Mouse (Mus musculus) adrenal gland, adult (tissue): Measurements from ENCODE around the gene Pck2.

ENCODE experiments used
- DNase-seq, 2 experiments: peaks; one replicate each; pipeline ENCODE4 v3.0.0; 2022 to 2023; ENCODE audit warnings: low spot score in 1 of 2; ENCODE audit not compliant: inconsistent age in 2 of 2

Pck2 gene

DNA sequence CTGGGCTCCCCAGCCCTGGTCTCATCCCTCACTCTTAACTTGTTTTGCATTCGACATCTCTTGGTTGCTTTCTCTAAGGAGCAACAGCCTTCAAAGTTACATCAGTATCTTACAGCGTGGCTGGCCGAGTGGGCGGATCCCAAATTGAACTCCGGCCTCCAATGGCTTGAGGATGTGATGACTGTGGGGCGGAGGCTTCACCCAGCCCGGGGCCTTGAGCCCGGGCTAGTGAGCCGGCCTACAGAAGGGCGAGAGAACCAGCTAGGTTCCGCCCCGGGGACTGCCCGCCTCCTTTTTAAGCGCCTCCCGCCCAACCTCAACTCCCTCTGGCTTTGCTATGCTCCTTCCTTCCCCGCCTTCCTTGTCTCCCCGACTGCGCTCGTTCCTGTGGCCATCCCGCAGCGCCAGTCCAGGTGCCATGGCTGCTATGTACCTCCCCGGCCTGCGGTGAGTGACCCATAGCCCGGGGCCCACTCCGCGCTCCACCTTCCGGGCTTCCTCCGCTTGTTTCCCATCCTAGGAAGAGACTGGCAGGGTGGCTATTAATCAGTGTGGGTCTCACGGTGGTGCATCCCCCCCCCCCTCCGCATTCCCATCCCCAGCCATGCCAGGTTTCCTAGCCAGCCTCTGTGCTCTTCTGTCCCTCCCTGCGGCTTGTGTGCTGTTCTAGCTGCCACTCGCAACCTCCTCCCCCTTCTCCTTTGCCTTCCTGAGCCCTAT is at the start of gene Pck2:
Pck2 (plus strand) TSS at position 200 of the 720 bp plus-strand sequence.
- DNase-seq = peak; percentile 94 to 97

DNA sequence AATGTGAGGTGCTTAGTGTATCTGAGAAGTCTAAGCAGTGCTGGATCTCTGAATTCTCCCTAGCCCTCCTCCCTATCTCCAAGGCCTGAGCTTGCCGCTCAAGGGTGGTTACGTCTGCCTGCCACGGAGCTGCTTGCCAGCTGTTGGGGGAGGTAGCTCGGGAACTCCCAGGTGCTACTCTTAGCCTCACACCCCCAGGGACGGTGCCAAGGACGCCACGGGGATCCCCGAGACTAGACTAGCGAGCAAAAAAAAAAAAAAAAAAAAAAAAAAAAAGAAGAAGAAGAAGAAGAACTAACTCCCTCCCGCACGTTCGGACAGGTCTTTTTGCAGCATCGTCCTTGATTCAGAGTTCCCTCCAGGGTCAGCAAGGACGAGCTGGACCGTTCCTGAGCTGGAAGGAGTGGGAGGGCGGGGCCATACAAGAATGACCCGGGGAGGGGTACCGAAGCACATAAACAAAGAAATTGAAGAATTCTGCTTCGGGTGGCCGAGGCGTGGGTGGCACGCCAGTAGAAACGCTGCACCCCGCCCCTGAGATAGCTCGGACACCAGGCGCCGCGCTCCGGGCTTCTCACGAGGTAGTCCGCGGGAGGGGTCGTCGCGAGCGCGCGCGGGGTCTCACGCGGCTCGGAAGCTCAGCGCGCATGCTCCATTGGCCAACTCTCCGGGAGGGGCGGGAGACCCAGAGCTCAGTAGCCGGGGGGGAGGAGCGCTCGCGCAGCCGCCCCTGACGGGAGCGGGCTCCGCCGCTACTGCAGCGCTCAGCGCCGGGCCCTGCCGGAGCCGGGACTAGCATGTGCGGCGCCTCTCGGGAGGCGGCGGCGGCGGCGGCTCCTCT is 49.5 kb upstream of the Pck2 start, which contains the start of gene Carmil3:
Carmil3 (plus strand) TSS at position 291 of the 841 bp plus-strand sequence.
- DNase-seq = peak; percentile 77 to 87

- peak; percentile 67 to 84 for DNase-seq
Measured at GRCm38 (mm10) chr14:55491291-55491833, 48.7 kb upstream of the Pck2 start.

DNA sequence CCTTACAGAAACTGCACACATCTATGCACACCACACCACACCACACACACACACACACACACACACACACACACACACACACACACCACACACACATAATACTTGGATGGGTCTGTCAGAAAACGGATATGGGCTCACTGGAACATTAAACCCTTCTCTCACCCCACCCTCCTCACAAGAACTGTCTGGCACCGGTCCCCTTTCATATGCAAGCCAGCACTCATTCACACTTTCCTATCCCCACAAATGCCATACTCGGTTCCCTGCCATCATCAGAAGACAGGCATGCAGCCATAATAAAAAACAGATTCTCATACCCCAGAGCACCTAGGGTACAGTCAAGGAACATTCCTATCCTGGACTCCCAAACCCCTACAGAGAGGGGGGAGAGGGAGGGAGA is 48.0 kb upstream of the Pck2 start:
- DNase-seq = no peak

DNA sequence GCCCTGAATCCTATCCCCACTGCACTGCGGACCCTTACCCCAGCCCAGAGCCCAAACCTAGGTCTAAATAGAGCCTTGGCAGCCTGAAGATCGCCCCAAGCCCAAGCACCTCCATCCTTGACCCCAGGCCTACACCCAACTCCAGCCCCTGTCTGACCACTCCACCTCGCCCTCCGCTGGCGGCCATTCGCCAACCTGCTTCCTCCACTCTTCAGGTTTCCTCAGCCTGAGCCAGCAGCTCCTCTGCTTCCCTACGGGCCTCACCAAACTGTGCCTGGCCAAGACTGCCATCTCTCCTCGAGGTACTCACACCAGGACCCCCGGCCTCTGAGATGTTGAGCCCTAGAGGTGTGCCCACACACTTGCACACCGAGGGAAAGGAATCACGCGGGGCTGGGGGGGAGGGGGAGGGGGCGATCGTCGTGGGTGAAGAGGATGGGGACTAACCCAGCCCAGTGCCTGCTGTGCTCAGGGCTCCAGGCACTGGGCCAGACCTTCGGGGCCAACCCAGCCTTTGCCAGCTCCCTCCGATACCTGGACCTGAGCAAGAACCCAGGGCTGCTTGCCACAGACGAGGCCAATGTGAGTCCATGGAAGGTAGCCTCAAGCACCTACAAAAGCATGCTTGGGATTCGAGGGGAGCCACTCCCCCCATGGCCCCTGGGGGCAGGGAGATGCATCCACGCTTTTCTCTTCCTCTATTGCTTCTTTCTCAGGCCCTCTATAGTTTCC is 44.4 kb upstream of the Pck2 start:
- no peak for DNase-seq

DNA sequence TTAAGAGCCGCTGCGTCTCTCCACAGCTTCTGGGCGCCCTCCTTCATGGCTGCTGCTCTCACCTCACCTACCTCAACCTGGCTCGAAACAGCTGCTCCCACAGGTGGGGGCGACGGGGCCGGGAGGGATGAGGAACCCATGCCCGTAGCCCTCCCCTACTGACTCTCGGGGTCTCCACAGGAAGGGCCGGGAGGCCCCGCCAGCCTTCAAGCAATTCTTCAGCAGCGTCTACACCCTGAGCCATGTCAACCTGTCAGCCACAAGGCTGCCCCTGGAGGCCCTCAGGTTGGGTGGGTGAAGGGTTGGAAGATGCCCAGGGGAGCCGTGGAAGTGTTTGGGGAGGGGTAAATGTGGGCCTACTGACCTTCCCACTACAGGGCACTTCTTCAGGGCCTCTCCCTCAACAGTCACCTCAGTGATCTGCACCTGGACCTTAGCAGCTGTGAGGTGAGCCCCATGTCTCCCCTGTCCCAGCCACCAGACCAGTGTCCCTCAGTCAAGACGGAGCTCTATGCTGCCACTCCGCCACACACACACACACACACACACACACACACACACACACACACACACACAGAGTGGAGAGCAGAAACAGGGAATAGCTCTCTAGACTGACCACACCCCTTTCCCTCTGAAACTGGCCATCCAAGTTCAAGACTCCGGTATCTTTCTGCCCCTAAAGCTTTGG is 43.2 kb upstream of the Pck2 start:
- no peak for DNase-seq

GRCm38 (mm10) chr14:55497449-55497821 is 42.6 kb upstream of the Pck2 start:
- DNase-seq = peak; percentile 82 to 95

DNA sequence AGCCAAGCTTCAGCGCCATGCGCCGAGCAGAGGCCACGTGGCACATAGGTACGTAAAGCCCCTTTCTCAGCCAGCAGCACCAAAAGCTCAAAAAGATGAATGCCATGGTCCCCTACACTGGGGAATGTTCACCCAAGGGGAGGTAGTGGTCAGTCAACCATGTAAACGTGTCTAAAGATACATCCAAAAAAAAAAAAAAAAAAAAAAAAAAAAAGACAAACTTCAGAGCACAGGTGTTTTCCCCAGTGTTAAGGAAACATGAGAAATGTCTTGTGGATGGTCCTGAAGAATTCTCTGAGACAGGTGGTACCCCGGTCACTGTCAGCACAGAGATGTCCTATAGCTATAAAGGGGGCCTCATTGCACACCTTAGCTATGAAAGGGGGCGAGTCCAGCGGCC is 34.5 kb upstream of the Pck2 start:
- no peak for DNase-seq

DNA sequence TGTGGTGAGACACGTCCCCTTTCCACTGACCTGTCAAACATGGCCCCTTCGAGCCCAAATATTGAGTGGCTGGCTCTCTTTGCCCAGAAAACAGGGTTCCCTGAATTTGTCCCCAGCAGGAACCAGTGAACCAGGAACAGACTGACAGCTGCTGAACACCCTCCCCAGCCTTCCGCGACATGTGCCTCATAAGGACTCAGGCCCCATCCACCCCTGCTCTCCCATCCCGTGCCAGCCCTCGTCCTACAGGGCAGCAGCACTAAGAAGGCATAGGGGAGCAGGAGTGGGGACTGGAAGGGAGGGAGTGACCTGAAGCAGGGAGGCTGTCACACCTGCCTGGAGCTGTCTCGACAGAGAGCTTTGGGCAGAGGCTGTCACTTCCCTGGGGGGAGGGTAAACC is 32.3 kb upstream of the Pck2 start:
- no peak for DNase-seq

- DNase-seq = no peak
Measured at GRCm38 (mm10) chr14:55509540-55509939, 30.5 kb upstream of the Pck2 start.

DNA sequence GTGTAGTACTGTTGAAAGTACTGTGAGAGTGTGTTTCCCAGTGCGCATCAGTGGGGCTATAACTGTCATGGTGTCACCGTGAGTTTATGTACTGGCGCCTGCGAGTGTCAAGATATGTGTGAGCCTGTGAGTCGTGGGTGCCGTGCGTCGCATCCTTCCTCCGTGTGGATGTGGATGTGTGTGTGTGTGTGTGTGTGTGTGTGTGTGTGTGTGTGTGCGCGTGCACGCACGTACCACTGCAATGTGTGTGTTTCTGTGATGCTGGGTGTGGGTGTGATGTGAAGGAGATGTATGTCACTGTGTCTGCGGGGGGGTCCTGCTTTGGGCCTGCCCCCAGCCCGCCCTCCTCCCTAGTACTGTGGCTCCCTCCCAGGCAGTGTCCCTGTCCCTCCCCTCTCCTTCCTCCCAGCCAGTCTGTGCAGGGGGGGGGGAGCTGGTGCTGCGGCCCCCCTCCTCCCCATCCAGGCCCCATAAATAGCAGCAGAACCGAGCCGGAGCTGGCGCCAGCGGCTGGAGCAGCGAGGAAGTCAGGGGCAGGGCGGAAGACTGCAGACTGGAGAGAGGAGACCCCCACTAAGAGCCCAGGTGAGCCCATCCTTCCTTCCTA is 29.8 kb upstream of the Pck2 start, which contains the start of gene Cpne6:
Cpne6 (plus strand) TSS at position 321 of the 607 bp plus-strand sequence.
- no peak for DNase-seq

DNA sequence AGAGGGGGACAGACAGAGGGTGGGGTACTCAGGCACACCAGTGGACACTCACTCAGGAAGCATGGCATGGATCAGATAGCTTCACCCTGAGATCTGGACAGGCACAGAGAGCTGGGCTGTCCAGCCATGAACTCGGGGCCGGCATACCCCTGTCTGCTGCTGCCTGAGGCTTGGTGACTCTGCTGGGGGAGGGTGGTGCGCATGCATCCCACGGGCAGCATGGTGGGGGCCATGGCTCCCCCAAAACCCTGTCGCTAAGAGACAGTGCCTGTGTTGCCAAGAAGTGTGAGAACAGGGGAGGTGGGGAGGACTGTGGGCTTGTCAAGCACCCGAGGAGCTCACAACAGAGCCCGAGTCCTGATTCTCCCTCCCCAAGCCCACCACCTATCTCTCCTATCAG is 29.0 kb upstream of the Pck2 start:
- DNase-seq = no peak

GRCm38 (mm10) chr14:55513927-55514326 is 26.1 kb upstream of the Pck2 start:
- DNase-seq = no peak

DNA sequence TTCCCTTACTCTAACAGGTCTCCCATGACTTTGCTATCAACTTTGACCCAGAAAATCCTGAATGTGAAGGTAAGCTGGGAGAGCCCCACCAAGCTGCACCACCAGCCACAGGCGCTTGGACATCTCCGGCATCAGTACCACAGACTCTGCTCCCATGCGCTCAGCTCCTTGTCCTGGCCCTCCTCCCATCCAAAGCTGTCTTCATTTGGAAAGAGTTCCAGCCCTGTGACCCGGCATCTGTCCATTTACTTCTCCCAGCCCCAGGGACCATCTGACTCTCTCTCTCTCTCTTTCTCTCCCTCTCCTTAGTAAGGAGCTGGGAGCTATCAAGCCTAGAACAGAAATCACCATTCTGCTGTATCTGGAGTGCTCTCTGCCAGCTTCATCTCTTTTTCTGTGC is 24.2 kb upstream of the Pck2 start:
- DNase-seq = no peak

GRCm38 (mm10) chr14:55518897-55519296 is 21.2 kb upstream of the Pck2 start:
- DNase-seq = no peak

DNA sequence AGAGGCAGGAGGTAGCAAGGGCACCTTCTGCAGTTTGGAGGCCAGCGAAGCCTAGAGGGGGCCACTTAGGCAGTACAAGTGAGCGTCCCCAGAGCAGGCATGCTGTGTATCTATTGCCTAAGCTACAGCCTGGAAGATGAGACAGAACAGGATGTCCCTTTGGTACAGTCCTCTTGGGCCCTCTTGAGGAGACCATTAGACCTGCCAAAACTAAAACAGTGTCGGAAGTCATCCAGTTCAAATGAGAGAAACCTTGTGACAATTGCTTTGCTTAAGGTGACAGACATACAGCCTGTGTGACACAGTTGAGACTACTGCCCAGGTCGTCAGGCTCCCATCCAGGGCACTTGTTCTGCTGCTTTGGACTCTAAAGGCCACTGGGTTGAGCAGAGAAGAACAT is 20.5 kb upstream of the Pck2 start:
- no peak for DNase-seq

- DNase-seq = peak; percentile 22 to 62
Measured at GRCm38 (mm10) chr14:55520451-55521361, 19.4 kb upstream of the Pck2 start.

DNA sequence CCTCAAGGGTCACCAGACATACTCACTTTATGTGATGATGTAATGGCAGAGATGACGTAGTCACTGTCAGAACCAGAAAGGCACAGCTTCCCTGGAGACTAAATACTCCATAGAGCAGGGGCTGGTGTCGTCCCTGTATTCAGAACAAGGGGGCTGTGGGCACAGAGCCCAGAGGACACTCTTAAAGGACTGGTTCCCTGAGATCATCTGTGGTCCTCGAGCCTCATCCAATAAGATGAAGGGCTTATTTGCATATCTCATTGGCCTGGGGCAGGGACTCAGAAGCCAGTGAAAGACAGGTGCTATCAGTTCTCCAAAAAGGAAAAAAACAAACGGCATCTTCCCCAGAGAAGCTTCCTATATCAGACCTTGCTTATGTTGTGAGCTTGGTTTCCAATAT is 16.0 kb upstream of the Pck2 start:
- no peak for DNase-seq

GRCm38 (mm10) chr14:55524785-55525184 is 15.3 kb upstream of the Pck2 start, which contains the start of gene Nrl:
Nrl (minus strand) TSS chr14:55524981.
- no peak for DNase-seq
